Mouse (Mus musculus) colon, adult 2 months (tissue): ENCODE results near the gene Myh10. TPM values are rescaled to one million over a fixed set of nuclear protein-coding genes. Genes with fewer than 3 reads are reported as not detected.

ENCODE experiments used
- polyA plus RNA-seq: library from polyadenylated mRNA; depleted of rRNA; stranded (reverse); fragments of >200 nt; gene quantifications from 2 replicates; pipeline ENCODE4 v1.2.3, GENCODE M21; 2012; rRNA removed

Gene Myh10
- 8.1 and 9.0 TPM in 2 replicates for polyA plus RNA-seq

GRCm38 (mm10) chr11:68691321-68692009 is at the start of gene Myh10:
Gene Myh10 (plus strand): TSS chr11:68691559.

Other genes starting within 250 kb of the Myh10 start
- 1.8 and 2.0 TPM in 2 replicates for gene Pik3r6, start 188.5 kb upstream of the Myh10 start, polyA plus RNA-seq
- gene Mfsd6l, start 135.4 kb upstream of the Myh10 start, polyA plus RNA-seq, result 6.5 and 8.3 TPM in 2 replicates
- not detected in 2 replicates for gene Ccdc42, start 104.5 kb upstream of the Myh10 start, polyA plus RNA-seq
- 83.7 and 84.2 TPM in 2 replicates for gene Ndel1, start 180.3 kb downstream of the Myh10 start, polyA plus RNA-seq
- not detected in 2 replicates for gene Rnf222, start 197.0 kb downstream of the Myh10 start, polyA plus RNA-seq
- gene Rpl26, start 210.0 kb downstream of the Myh10 start, polyA plus RNA-seq, result 462 and 604 TPM in 2 replicates
- not detected in 2 replicates for gene Odf4, start 235.5 kb downstream of the Myh10 start, polyA plus RNA-seq